Mouse (Mus musculus): ENCODE measurements around the gene Vtn.

GRCm38 (mm10) chr11:78523241-78523955, 24.5 kb downstream of the Vtn start:
- TF ChIP-seq CTCF (IDR thresholded peaks at IDR 0.05; ENCODE audit: extremely low read depth, insufficient read depth, low read length) (no peak), POLR2A (IDR thresholded peaks at IDR 0.05; ENCODE audit: extremely low read depth, insufficient read depth, low read length) (no peak)
